ENCODE assay signal across 27 mouse cellular contexts in genomic region chr10:14217284-14217683, GRCm38 (mm10).
DNase-seq lines count a peak whose midpoint lies in the region; ATAC-seq and TF ChIP-seq lines count a peak whose summit lies in the region.
"Had no signal": no experiment of that assay in that cellular context is flagged by ENCODE, and none has a peak within 500 bp of the region (broad histone marks: within the 10 kb centered on the region; RNA-seq: fewer than 3 reads in every experiment).

No protein-coding gene starts in this region.

- H3K36me3 ChIP-seq in midbrain, postnatal 0 days (ENCODE audit: insufficient read depth, low read length), result no peaks in the 10 kb centered on the region
- no peaks in the 10 kb centered on the region for H3K36me3 ChIP-seq in midbrain, embryonic 11.5 days (ENCODE audit: control insufficient read depth, insufficient read depth, low read length)
- H3K36me3 ChIP-seq in stomach, postnatal 0 days (ENCODE audit: control insufficient read depth, insufficient read depth, low read length), result no peaks in the 10 kb centered on the region
- H3K36me3 ChIP-seq: embryonic facial prominence, embryonic 13.5 days; forebrain, embryonic 10.5 days; heart, embryonic 13.5 days; hindbrain, embryonic 15.5 days; limb, embryonic 12.5 days; midbrain, embryonic 10.5 days; neural tube, embryonic 13.5 days had no signal

- TF ChIP-seq EP300 in stomach, postnatal 0 days (optimal IDR thresholded peaks at IDR 0.05), result no peak

- H3K9me3 ChIP-seq in midbrain, postnatal 0 days (ENCODE audit: low read length), result no peaks in the 10 kb centered on the region
- peaks cover 3% of the 10 kb centered on the region; the same call in 1 of the 2 replicates for H3K9me3 ChIP-seq in midbrain, embryonic 11.5 days (ENCODE audit: control insufficient read depth, low read length)
- H3K9me3 ChIP-seq in stomach, postnatal 0 days (ENCODE audit: control insufficient read depth, low read length), result no peaks in the 10 kb centered on the region
- H3K9me3 ChIP-seq: hindbrain, embryonic 15.5 days had no signal

- intact Hi-C loops in gastrocnemius, adult 2 months (cut with DNase I), result no loop called here

- H3K9ac ChIP-seq in midbrain, postnatal 0 days (replicated peaks; ENCODE audit: low read length, poor library complexity, severe bottlenecking), result no peak overlapping the region
- no peak overlapping the region for H3K9ac ChIP-seq in midbrain, embryonic 11.5 days (ENCODE audit: low read length)
- no peak overlapping the region for H3K9ac ChIP-seq in stomach, postnatal 0 days (ENCODE audit: low read length)
- H3K9ac ChIP-seq: embryonic facial prominence, embryonic 13.5 days; heart, embryonic 13.5 days; hindbrain, embryonic 15.5 days; limb, embryonic 12.5 days; neural tube, embryonic 13.5 days had no signal

- H3K4me1 ChIP-seq in midbrain, postnatal 0 days (ENCODE audit: insufficient read depth, low read length), result no peaks in the 10 kb centered on the region
- no peaks in the 10 kb centered on the region for H3K4me1 ChIP-seq in midbrain, embryonic 11.5 days (ENCODE audit: control insufficient read depth, insufficient read depth, low read length)
- no peaks in the 10 kb centered on the region for H3K4me1 ChIP-seq in stomach, postnatal 0 days (replicated peaks; ENCODE audit: control insufficient read depth, insufficient read depth)
- H3K4me1 ChIP-seq: forebrain, embryonic 10.5 days; hindbrain, embryonic 15.5 days; limb, embryonic 12.5 days; midbrain, embryonic 10.5 days; neural tube, embryonic 13.5 days had no signal

- 88% methylated on average over 1 of the region's 1 CpGs for WGBS in midbrain, postnatal 0 days
- WGBS in midbrain, embryonic 11.5 days, result 88% methylated on average over 1 of the region's 1 CpGs
- WGBS in stomach, postnatal 0 days, result 98% methylated on average over 1 of the region's 1 CpGs

- no peak for ATAC-seq in midbrain, postnatal 0 days (ENCODE audit: low FRiP score)
- ATAC-seq in midbrain, embryonic 11.5 days (ENCODE audit: low FRiP score), result no peak
- ATAC-seq in stomach, postnatal 0 days (ENCODE audit: low FRiP score, low TSS enrichment), result no peak
- ATAC-seq: midbrain, embryonic 16.5 days had no signal

- no peak overlapping the region for H3K4me2 ChIP-seq in midbrain, postnatal 0 days (ENCODE audit: low read depth, low read length, poor library complexity, severe bottlenecking)
- H3K4me2 ChIP-seq in midbrain, embryonic 11.5 days, result no peak overlapping the region
- H3K4me2 ChIP-seq in stomach, postnatal 0 days (replicated peaks; ENCODE audit: low read depth), result no peak overlapping the region
- H3K4me2 ChIP-seq: embryonic facial prominence, embryonic 13.5 days; heart, embryonic 13.5 days; hindbrain, embryonic 15.5 days; limb, embryonic 12.5 days; neural tube, embryonic 13.5 days had no signal

- no peak overlapping the region for H3K27ac ChIP-seq in gastrocnemius, adult 2 months
- peak overlapping the region; percentile 86; the same call in 1 of the 2 replicates for H3K27ac ChIP-seq in layer of hippocampus, adult 2 months
- no peak overlapping the region for H3K27ac ChIP-seq in midbrain, postnatal 0 days (ENCODE audit: low read depth, low read length)
- no peak overlapping the region for H3K27ac ChIP-seq in midbrain, embryonic 11.5 days (ENCODE audit: low read depth, low read length)
- no peak overlapping the region for H3K27ac ChIP-seq in stomach, postnatal 0 days (replicated peaks)
- H3K27ac ChIP-seq: embryonic facial prominence, embryonic 13.5 days; forebrain, embryonic 10.5 days; heart, embryonic 13.5 days; hindbrain, embryonic 15.5 days; limb, embryonic 12.5 days; midbrain, embryonic 10.5 days; neural tube, embryonic 13.5 days had no signal

- H3K4me3 ChIP-seq in gastrocnemius, adult 2 months, result no peak overlapping the region
- no peak overlapping the region for H3K4me3 ChIP-seq in layer of hippocampus, adult 2 months
- H3K4me3 ChIP-seq in midbrain, postnatal 0 days (ENCODE audit: low read depth, low read length), result no peak overlapping the region
- no peak overlapping the region for H3K4me3 ChIP-seq in midbrain, embryonic 11.5 days (ENCODE audit: low read depth, low read length)
- H3K4me3 ChIP-seq in stomach, postnatal 0 days (ENCODE audit: low read depth, low read length), result no peak overlapping the region
- H3K4me3 ChIP-seq: embryonic facial prominence, embryonic 13.5 days; forebrain, embryonic 10.5 days; heart, embryonic 13.5 days; hindbrain, embryonic 15.5 days; limb, embryonic 12.5 days; midbrain, embryonic 10.5 days; myocyte; neural tube, embryonic 13.5 days had no signal

- peak; percentile 11; the same call in 1 of the 2 replicates for TF ChIP-seq CTCF in gastrocnemius, adult 2 months (IDR thresholded peaks at IDR 0.05)
- peak; percentile 51 for TF ChIP-seq CTCF in layer of hippocampus, adult 2 months (conservative IDR thresholded peaks at IDR 0.05)
- peak; percentile 30 for TF ChIP-seq CTCF in midbrain, postnatal 0 days (IDR thresholded peaks at IDR 0.05)
- TF ChIP-seq CTCF in stomach, postnatal 0 days (IDR thresholded peaks at IDR 0.05; ENCODE audit: low read depth), result peak; percentile 25; the same call in 1 of the 2 replicates

- no peaks in the 10 kb centered on the region for H3K27me3 ChIP-seq in midbrain, postnatal 0 days (ENCODE audit: insufficient read depth, low read length)
- no peaks in the 10 kb centered on the region for H3K27me3 ChIP-seq in midbrain, embryonic 11.5 days (ENCODE audit: control insufficient read depth, insufficient read depth, low read length)
- H3K27me3 ChIP-seq in stomach, postnatal 0 days (ENCODE audit: control insufficient read depth, insufficient read depth, low read length), result no peaks in the 10 kb centered on the region
- H3K27me3 ChIP-seq: embryonic facial prominence, embryonic 13.5 days; heart, embryonic 13.5 days; hindbrain, embryonic 15.5 days; limb, embryonic 12.5 days; neural tube, embryonic 13.5 days had no signal

- no peak for DNase-seq in gastrocnemius, adult 2 months
- DNase-seq in gastrocnemius, adult 8-10 months (ENCODE audit: low spot score in 2 of 2), result no peak
- DNase-seq in layer of hippocampus, adult 2 months (ENCODE audit: low spot score in 2 of 2), result no peak
- no peak for DNase-seq in layer of hippocampus, adult 18-20 months (ENCODE audit: low spot score in 2 of 2)
- DNase-seq in midbrain, postnatal 0 days (ENCODE audit: low spot score), result no peak
- DNase-seq in midbrain, embryonic 11.5 days (ENCODE audit: low spot score, missing footprints), result no peak
- DNase-seq in stomach, postnatal 0 days (ENCODE audit: low spot score), result no peak
- DNase-seq in thymus, adult 18-20 months, result no peak
- DNase-seq: adrenal gland, adult 2 months; adrenal gland, postnatal 36 days; cerebellum, adult 18-20 months; cerebellum, postnatal 10 days; gastrocnemius, postnatal 36 days; heart, postnatal 10 days; kidney, adult 8-10 months; kidney, postnatal 14 days; right cerebral cortex, postnatal 4 days; thymus, postnatal 4 days had no signal
